Mouse (Mus musculus) kidney, embryonic 14.5 days (tissue): ENCODE measurements around the gene Mcat. TPM values are rescaled to one million over a fixed set of nuclear protein-coding genes. Genes with fewer than 3 reads are reported as not detected.
"Not testable (repeated sequence)": the region's sequence is repeated elsewhere in the genome, so short reads cannot be mapped to it uniquely, and the experiment has no call there.

Experiments
- ATAC-seq: fragments of 200-750 bp; cut with Nextera tagmentation; 2 replicates; pipeline ENCODE4 v1.8.0; 2017; ENCODE audit warnings: moderate number of reproducible peaks, mild to moderate bottlenecking, moderate TSS enrichment, moderate library complexity; ENCODE audit not compliant: low FRiP score, low TSS enrichment
- H3K27ac ChIP-seq: fragments of 300-500 bp; sonication (generic); 2 replicates; pipeline ENCODE4 v1.5.1; 2014; ENCODE audit warnings: low read depth, mild to moderate bottlenecking, low read length, moderate library complexity, mixed read lengths
- H3K27me3 ChIP-seq: fragments of 300-500 bp; sonication (generic); 2 replicates; pipeline ENCODE4 v1.6.1; 2014; ENCODE audit warnings: mild to moderate bottlenecking, low read length; ENCODE audit not compliant: control insufficient read depth, insufficient read depth
- H3K36me3 ChIP-seq: fragments of 300-500 bp; sonication (generic); 2 replicates; pipeline ENCODE4 v1.6.1; 2014; ENCODE audit warnings: low read length, mixed read lengths; ENCODE audit not compliant: control insufficient read depth, insufficient read depth
- H3K4me1 ChIP-seq: fragments of 300-500 bp; sonication (generic); 2 replicates; pipeline ENCODE4 v1.6.1; 2014; ENCODE audit warnings: low read length, mixed read lengths; ENCODE audit not compliant: control insufficient read depth, insufficient read depth
- H3K4me2 ChIP-seq: fragments of 300-500 bp; sonication (generic); replicated peaks from 2 replicates; pipeline ENCODE4 v1.6.1; 2014; ENCODE audit warnings: low read depth, mild to moderate bottlenecking, low read length
- H3K4me3 ChIP-seq: fragments of 300-500 bp; sonication (generic); 2 replicates; pipeline ENCODE4 v1.5.1; 2014; ENCODE audit warnings: mild to moderate bottlenecking, low read length
- H3K9ac ChIP-seq: fragments of 300-500 bp; sonication (generic); 2 replicates; pipeline ENCODE4 v1.6.1; 2014; ENCODE audit warnings: low read depth, mild to moderate bottlenecking, low read length, moderate library complexity
- H3K9me3 ChIP-seq: fragments of 300-500 bp; sonication (generic); 2 replicates; pipeline ENCODE4 v1.6.1; 2016; ENCODE audit warnings: low read length; ENCODE audit not compliant: control insufficient read depth
- WGBS: fragments of 180-500 bp; shearing (Covaris S2); extraction: QIAGEN DNeasy Blood & Tissue Kit; methylation state at CpG from one replicate; pipeline ENCODE4 v1.1.7; 2014; 5-methylcytosine and 5-hydroxymethylcytosine counted together
- microRNA-seq: library from miRNA; unstranded; fragments of <30 nt; microRNA quantifications from one replicate; pipeline ENCODE4, GENCODE M21; 2016
- polyA plus RNA-seq: library from polyadenylated mRNA; unstranded; fragments of >200 nt; fragmentation: Nextera tagmentation; extraction: Ambion mirVana; gene quantifications from 2 replicates; pipeline ENCODE4 v1.2.1, GENCODE M21; 2014

Mcat gene
- polyA plus RNA-seq, 1 experiment from 2014 or later = 43.7 TPM

DNA sequence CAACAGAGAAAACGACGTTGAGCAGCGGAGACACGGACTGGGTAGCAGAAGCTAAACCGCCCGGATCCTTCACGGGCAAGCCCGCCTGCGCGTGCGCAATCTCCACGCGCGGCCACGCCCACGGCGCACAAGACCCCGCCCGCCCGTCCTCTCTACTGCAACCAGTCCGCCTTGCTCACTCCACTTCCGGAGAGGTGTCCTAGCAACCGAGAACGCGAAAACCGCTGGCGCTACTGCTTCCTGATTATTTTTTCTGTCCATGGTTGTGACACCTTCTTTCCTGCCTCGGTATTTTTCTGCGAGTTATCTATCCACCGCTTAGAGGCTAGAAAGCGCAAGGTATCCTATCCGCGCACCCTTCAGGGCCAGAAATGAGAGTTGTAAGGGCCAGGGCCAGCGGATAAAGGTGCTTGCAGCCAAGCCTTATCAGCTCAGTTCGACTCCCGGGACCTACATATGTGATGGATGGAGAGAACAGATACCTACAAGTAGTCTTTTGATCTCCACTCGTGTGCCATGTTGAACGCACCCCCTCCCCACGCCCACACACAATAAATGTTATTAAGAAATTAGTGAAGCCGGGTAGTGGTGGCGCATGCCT lies 52.7 kb downstream of the Mcat start, which contains the start of gene Ttll1:
Ttll1 (minus strand) TSS at position 89 of the 601 bp plus-strand sequence.
- ATAC-seq = peak; percentile 95
- H3K4me2 ChIP-seq = peak within 1 kb of the TSS; percentile 82
- WGBS = 13% methylated on average over 41 of the region's 41 CpGs
- no peaks in the 10 kb centered on the region for H3K36me3 ChIP-seq
- H3K27me3 ChIP-seq = no peaks in the 10 kb centered on the region
- H3K4me1 ChIP-seq = 0 out of 2 replicates have a peak, but pooled peaks cover 5% of the 10 kb centered on the region
- H3K9me3 ChIP-seq = no peaks in the 10 kb centered on the region
- peak within 1 kb of the TSS; percentile 17; the same call in 1 of the 2 replicates for H3K27ac ChIP-seq
- H3K9ac ChIP-seq = peak within 1 kb of the TSS; percentile 62
- peak within 1 kb of the TSS; percentile 64 for H3K4me3 ChIP-seq

GRCm38 (mm10) chr15:83509950-83510804 lies 53.4 kb downstream of the Mcat start:
- Histone ChIP-seq H3K9me3 (no peaks in the 10 kb centered on the region), H3K4me2 (peak overlapping the region; percentile 82), H3K27me3 (no peaks in the 10 kb centered on the region), H3K9ac (peak overlapping the region; percentile 62), H3K36me3 (no peaks in the 10 kb centered on the region), H3K27ac (peak overlapping the region; percentile 17; the same call in 1 of the 2 replicates), H3K4me3 (peak overlapping the region; percentile 64), H3K4me1 (0 out of 2 replicates have a peak, but pooled peaks cover 5% of the 10 kb centered on the region)
- 26% methylated on average over 17 of the region's 17 CpGs for WGBS
- ATAC-seq = peak; percentile 79

DNA sequence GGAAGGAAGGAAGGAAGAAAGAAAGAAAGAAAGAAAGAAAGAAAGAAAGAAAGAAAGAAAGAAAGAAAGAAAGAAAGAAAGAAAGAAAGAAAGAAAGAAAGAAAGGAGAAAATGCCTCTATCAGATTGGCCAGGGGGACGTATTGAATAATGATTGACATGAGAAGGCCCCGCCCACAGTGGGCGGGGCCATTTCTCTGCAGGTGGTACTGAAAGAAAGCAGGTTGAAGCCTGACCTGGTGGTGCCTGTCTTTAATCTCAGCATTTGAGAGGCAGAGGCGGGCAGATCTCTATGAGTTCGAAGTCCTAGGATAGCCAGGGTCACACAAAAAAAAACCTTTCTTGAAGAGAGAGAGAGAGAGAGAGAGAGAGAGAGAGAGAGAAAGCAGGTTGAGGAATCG lies 62.1 kb downstream of the Mcat start:
- H3K4me2 ChIP-seq, H3K27me3 ChIP-seq, H3K27ac ChIP-seq, H3K4me3 ChIP-seq, H3K9ac ChIP-seq, H3K9me3 ChIP-seq, ATAC-seq, H3K4me1 ChIP-seq, H3K36me3 ChIP-seq: not testable (repeated sequence)
- 83% methylated on average over 6 of the region's 6 CpGs for WGBS

DNA sequence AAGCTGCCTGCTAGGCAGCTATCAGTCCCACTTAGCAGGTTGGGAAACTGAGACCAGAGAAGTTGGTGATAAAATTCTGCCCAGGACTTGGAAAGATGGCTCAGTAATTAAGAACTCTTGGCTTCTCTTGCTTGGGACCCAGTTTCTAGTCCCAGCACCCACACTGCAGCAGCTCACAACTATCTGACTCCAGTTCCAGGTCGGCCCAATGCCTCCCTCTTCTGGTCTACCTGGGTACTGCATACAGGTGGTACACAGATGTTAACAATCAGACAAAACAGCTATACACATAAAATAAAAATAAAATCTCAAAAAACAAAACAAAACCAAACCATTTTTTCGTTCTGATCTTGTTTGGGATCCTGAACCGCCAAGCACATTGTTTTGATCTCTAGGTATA lies 63.2 kb downstream of the Mcat start:
- H3K4me3 ChIP-seq = no peak overlapping the region
- H3K9me3 ChIP-seq = no peaks in the 10 kb centered on the region
- ATAC-seq = no peak
- no peaks in the 10 kb centered on the region for H3K4me1 ChIP-seq
- no peak overlapping the region for H3K4me2 ChIP-seq
- H3K9ac ChIP-seq = no peak overlapping the region
- no peaks in the 10 kb centered on the region for H3K27me3 ChIP-seq
- 59% methylated on average over 3 of the region's 3 CpGs for WGBS
- H3K27ac ChIP-seq = no peak overlapping the region
- peaks cover 9% of the 10 kb centered on the region; the same call in 1 of the 2 replicates for H3K36me3 ChIP-seq

DNA sequence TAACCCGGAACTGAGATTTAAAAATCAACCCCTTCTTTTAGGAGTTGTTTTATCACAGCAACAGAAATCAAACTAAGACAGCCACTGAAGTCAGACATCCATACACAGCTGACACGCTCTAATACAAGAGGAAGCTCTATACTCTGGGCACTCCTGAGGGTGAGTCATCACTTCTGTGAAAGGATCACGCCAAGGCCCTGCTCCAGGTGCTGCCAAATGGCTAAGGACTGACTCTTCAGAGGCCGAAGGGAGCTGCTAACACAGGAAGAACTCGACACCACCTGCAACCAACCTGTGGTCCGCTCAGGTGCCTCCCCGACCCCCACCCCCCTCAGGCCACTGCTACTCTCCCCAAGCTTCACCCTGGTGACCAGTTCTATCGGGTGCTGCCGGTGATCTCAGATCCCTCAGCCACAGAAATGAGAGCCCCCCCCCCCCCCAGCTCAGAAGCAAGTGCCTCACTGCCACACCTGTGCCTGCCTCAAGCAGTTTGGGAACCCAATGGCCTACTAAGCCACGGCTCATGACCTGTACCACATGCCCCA lies 64.3 kb downstream of the Mcat start:
- no peaks in the 10 kb centered on the region for H3K4me1 ChIP-seq
- H3K9ac ChIP-seq = no peak overlapping the region
- no peak overlapping the region for H3K4me3 ChIP-seq
- H3K27ac ChIP-seq = no peak overlapping the region
- no peak for ATAC-seq
- H3K4me2 ChIP-seq = no peak overlapping the region
- no peaks in the 10 kb centered on the region for H3K27me3 ChIP-seq
- 92% methylated on average over 10 of the region's 10 CpGs for WGBS
- H3K9me3 ChIP-seq = no peaks in the 10 kb centered on the region
- H3K36me3 ChIP-seq = peaks cover 9% of the 10 kb centered on the region; the same call in 1 of the 2 replicates

DNA sequence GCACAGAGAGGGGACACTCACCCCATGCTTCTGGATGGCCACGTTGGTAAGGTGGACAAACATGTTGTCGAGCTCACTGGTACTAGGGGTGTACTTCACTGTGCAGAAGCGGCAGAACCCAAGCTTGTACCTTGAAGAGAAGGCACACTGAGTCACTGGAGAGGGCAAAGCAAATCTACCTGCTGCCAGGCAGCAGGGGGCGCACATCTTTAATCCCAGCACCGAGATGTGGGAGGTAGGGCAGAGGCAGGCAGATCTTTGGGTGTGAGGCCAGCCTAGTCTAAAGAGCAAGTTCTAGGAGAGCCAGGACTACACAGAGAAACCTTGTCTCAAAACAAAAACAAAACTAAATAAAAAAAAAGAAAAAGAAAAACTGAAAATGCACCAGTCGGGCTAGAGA lies 66.3 kb downstream of the Mcat start:
- Histone ChIP-seq H3K4me2 (no peak overlapping the region), H3K27ac (no peak overlapping the region), H3K36me3 (peaks cover 9% of the 10 kb centered on the region; the same call in 1 of the 2 replicates)

More for the DNA sequence above, 66.3 kb downstream of the Mcat start:
- no peaks in the 10 kb centered on the region for H3K9me3 ChIP-seq
- H3K4me1 ChIP-seq = no peaks in the 10 kb centered on the region
- ATAC-seq = no peak
- H3K4me3 ChIP-seq = no peak overlapping the region
- H3K9ac ChIP-seq = no peak overlapping the region
- no peaks in the 10 kb centered on the region for H3K27me3 ChIP-seq
- 95% methylated on average over 6 of the region's 6 CpGs for WGBS

Small RNA genes within 50 kb of the gene (microRNA-seq; reads per million reads assigned to microRNA genes)
- not detected for gene Gm24575

Other genes starting within 250 kb of the Mcat start
- 25.7 and 33.3 TPM in 2 replicates for gene Arfgap3, start 213.5 kb downstream of the Mcat start, polyA plus RNA-seq
- 37.9 and 64.2 TPM in 2 replicates for gene Pacsin2, start 99.2 kb downstream of the Mcat start, polyA plus RNA-seq
- 14.8 and 19.8 TPM in 2 replicates for gene Ttll1, start 52.9 kb downstream of the Mcat start, polyA plus RNA-seq
- gene Bik, start 36.9 kb downstream of the Mcat start, polyA plus RNA-seq = 12.3 and 12.6 TPM in 2 replicates
- gene Tspo, start 195 bp downstream of the Mcat start, polyA plus RNA-seq = 57.8 and 60.7 TPM in 2 replicates
- 34.6 and 42.3 TPM in 2 replicates for gene Ttll12, start 31.4 kb upstream of the Mcat start, polyA plus RNA-seq
- 4.7 and 7.4 TPM in 2 replicates for gene Scube1, start 161.2 kb upstream of the Mcat start, polyA plus RNA-seq
- gene Mpped1, start 215.7 kb upstream of the Mcat start, polyA plus RNA-seq = 0.37 and 0.50 TPM in 2 replicates